Mouse (Mus musculus) ovary, postnatal 36 days (tissue): Measurements from ENCODE around the gene Dgkd.

Experiments used
- DNase-seq: peaks from one replicate; pipeline ENCODE4 v3.0.0; 2022; ENCODE audit warnings: low spot score, mixed read lengths

The Dgkd gene

GRCm38 (mm10) chr1:87936075-87936474, 83.0 kb downstream of the Dgkd start:
- DNase-seq = no peak

- DNase-seq = no peak
These were observed 83.4 kb downstream of the Dgkd start for GRCm38 (mm10) chr1:87936516-87936915.

- DNase-seq = no peak
These were observed 88.7 kb downstream of the Dgkd start for GRCm38 (mm10) chr1:87941765-87942164.

GRCm38 (mm10) chr1:87947681-87948091, 94.6 kb downstream of the Dgkd start:
- no peak for DNase-seq

GRCm38 (mm10) chr1:87951641-87952040, 98.6 kb downstream of the Dgkd start:
- DNase-seq = no peak

- DNase-seq = no peak
These were observed 100.0 kb downstream of the Dgkd start for GRCm38 (mm10) chr1:87953073-87953472.

- no peak for DNase-seq
These were observed 105.8 kb downstream of the Dgkd start for GRCm38 (mm10) chr1:87958931-87959330.

GRCm38 (mm10) chr1:87959532-87959931, 106.4 kb downstream of the Dgkd start:
- DNase-seq = no peak

GRCm38 (mm10) chr1:87959998-87960431, 106.9 kb downstream of the Dgkd start:
- no peak for DNase-seq

- DNase-seq = no peak
These were observed 107.7 kb downstream of the Dgkd start for GRCm38 (mm10) chr1:87960752-87961151.

- no peak for DNase-seq
These were observed 108.5 kb downstream of the Dgkd start for GRCm38 (mm10) chr1:87961459-87962167.

GRCm38 (mm10) chr1:87970381-87970780, 117.3 kb downstream of the Dgkd start:
- no peak for DNase-seq

GRCm38 (mm10) chr1:87982291-87982690, 129.2 kb downstream of the Dgkd start:
- DNase-seq = no peak

- DNase-seq = no peak
These were observed 139.6 kb downstream of the Dgkd start for GRCm38 (mm10) chr1:87992716-87993115.
